Mouse (Mus musculus) embryo, embryonic 10 days (tissue): Measurements from ENCODE around the gene Tbx6.

Source experiments
- DNase-seq: peaks from one replicate; pipeline ENCODE4 v3.0.0-alpha.2; 2015; ENCODE audit warnings: low spot score

The Tbx6 gene

GRCm38 (mm10) chr7:126780971-126781635, at the start of gene Tbx6:
TSS of gene Tbx6 (plus strand) at chr7:126781483.
- DNase-seq, result no peak

GRCm38 (mm10) chr7:126736122-126736521, 45.2 kb upstream of the Tbx6 start:
- no peak for DNase-seq

GRCm38 (mm10) chr7:126739551-126739950, 41.7 kb upstream of the Tbx6 start:
- no peak for DNase-seq

- DNase-seq, result no peak
These were observed 41.0 kb upstream of the Tbx6 start for GRCm38 (mm10) chr7:126740132-126740735.

GRCm38 (mm10) chr7:126740977-126741376, 40.3 kb upstream of the Tbx6 start:
- no peak for DNase-seq

GRCm38 (mm10) chr7:126741452-126741851, 39.8 kb upstream of the Tbx6 start:
- no peak for DNase-seq

GRCm38 (mm10) chr7:126741964-126742482, 39.3 kb upstream of the Tbx6 start:
- no peak for DNase-seq

- no peak for DNase-seq
These were observed 35.2 kb upstream of the Tbx6 start for GRCm38 (mm10) chr7:126746066-126746465.

GRCm38 (mm10) chr7:126746798-126747197, 34.5 kb upstream of the Tbx6 start:
- DNase-seq, result no peak

- no peak for DNase-seq
These were observed 32.5 kb upstream of the Tbx6 start for GRCm38 (mm10) chr7:126748824-126749223.

GRCm38 (mm10) chr7:126749582-126750343, 31.5 kb upstream of the Tbx6 start:
- DNase-seq, result peak; percentile 4

GRCm38 (mm10) chr7:126754866-126755265, 26.4 kb upstream of the Tbx6 start:
- DNase-seq, result peak; percentile 87

- no peak for DNase-seq
These were observed 22.7 kb upstream of the Tbx6 start for GRCm38 (mm10) chr7:126758539-126758938.

GRCm38 (mm10) chr7:126759050-126759671, 22.1 kb upstream of the Tbx6 start, which contains the start of gene Mapk3:
TSS of gene Mapk3 (plus strand) at chr7:126759601.
- DNase-seq, result peak; percentile 96

GRCm38 (mm10) chr7:126759672-126760390, 21.5 kb upstream of the Tbx6 start:
- DNase-seq, result no peak

- DNase-seq, result peak; percentile 57
These were observed 20.9 kb upstream of the Tbx6 start for GRCm38 (mm10) chr7:126760391-126760802.

- no peak for DNase-seq
These were observed 20.3 kb upstream of the Tbx6 start for GRCm38 (mm10) chr7:126760956-126761355.

- no peak for DNase-seq
These were observed 19.7 kb upstream of the Tbx6 start for GRCm38 (mm10) chr7:126761529-126762067.

GRCm38 (mm10) chr7:126762471-126763008, 18.7 kb upstream of the Tbx6 start:
- DNase-seq, result peak; percentile 3

GRCm38 (mm10) chr7:126765540-126765939, 15.7 kb upstream of the Tbx6 start:
- DNase-seq, result no peak

GRCm38 (mm10) chr7:126766201-126766600, 15.1 kb upstream of the Tbx6 start, which contains the start of gene Gdpd3:
TSS of gene Gdpd3 (plus strand) at chr7:126766334.
- no peak for DNase-seq
